Mouse (Mus musculus): ENCODE measurements at regions not wholly inside any gene's neighbourhood (a gene's known extent, or its start where the extent isn't known, plus 50 kb on each side); places are given as distances from the start of the nearest gene placed in this dataset.

DNA sequence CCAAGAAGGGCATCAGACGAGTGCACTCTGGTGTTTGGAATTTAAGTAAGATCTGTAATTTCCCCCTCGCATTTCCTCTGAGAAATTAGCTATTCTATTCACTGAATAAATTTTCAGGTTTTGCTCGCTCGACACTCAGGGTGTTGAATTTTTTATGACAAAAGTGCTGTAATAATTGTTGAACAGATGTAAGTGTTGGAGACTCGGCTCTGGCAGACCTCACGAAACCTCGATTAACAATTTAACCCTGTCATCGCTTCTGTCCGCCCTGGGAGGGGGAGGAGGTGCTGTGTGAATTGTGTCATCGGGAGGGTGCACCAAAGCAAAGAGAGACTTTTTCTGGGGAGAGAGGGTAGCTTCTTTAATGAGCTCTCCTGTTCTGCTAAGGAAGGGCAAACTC is 518.5 kb downstream of the Vrk1 start:
- Histone ChIP-seq H3K9me3 (peaks cover 49% of the 10 kb centered on the region), H3K36me3 (replicated peaks; ENCODE audit: low read length) (no peaks in the 10 kb centered on the region), H3K27me3 (replicated peaks) (no peaks in the 10 kb centered on the region), H3K4me1 (no peaks in the 10 kb centered on the region), H3K4me3 (replicated peaks) (no peak overlapping the region)
- TF ChIP-seq FLI1 (IDR thresholded peaks at IDR 0.05; ENCODE audit: low read length) (no peak), GATA1 (IDR thresholded peaks at IDR 0.05; ENCODE audit: borderline replicate concordance, low read length) (no peak)

DNA sequence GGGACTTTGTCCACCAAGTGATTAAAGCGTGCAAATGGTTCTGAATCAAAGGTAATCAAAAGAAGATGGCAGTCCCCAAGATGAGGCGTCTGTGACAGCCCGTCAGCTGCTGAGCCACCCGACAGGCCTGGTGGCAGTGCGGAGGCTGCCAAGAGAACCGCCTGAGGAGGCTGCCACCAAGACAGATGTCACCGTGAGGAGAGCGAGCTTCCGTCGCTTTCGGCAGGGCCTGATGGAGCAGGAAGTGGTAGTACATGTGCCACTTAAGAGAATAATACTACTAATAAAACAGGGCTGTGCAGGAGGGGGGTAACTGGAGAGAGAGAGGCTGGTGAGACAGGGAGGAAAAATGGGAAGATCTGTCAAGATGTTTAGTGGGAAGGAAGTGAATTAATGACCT is 519.1 kb downstream of the Vrk1 start:
- TF ChIP-seq GATA1 (IDR thresholded peaks at IDR 0.05; ENCODE audit: borderline replicate concordance, low read length) (no peak), FLI1 (IDR thresholded peaks at IDR 0.05; ENCODE audit: low read length) (no peak)
- H3K36me3 ChIP-seq (replicated peaks; ENCODE audit: low read length): no peaks in the 10 kb centered on the region
- H3K4me3 ChIP-seq (replicated peaks): no peak overlapping the region
- no peaks in the 10 kb centered on the region for H3K27me3 ChIP-seq (replicated peaks)
- no peaks in the 10 kb centered on the region for H3K4me1 ChIP-seq
- peaks cover 50% of the 10 kb centered on the region for H3K9me3 ChIP-seq

DNA sequence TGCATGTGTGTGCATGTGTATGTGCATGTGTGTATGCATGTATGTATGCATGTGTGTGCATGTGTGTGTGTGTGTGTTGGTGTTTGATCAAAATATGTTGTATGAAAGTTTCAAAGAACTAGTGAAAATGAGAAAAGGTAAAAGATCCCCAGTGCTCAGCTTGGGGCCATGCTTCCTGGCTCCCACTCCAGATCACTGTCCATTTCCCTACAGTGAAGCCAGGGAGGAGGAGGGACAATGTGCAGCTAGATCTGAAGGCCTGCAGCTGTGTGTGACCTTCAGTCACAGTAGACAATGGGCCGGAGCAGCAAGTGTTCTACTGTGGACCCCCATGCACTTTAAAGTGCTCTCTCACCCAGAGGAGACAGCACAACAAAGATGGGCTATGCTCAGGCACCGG is 525.1 kb downstream of the Vrk1 start:
- H3K4me1 ChIP-seq: no peaks in the 10 kb centered on the region
- TF ChIP-seq GATA1 (IDR thresholded peaks at IDR 0.05; ENCODE audit: borderline replicate concordance, low read length): no peak
- TF ChIP-seq FLI1 (IDR thresholded peaks at IDR 0.05; ENCODE audit: low read length): no peak
- no peaks in the 10 kb centered on the region for H3K36me3 ChIP-seq (replicated peaks; ENCODE audit: low read length)
- no peaks in the 10 kb centered on the region for H3K27me3 ChIP-seq (replicated peaks)
- H3K9me3 ChIP-seq: peaks cover 54% of the 10 kb centered on the region
- peak overlapping the region; percentile 62 for H3K4me3 ChIP-seq (replicated peaks)

DNA sequence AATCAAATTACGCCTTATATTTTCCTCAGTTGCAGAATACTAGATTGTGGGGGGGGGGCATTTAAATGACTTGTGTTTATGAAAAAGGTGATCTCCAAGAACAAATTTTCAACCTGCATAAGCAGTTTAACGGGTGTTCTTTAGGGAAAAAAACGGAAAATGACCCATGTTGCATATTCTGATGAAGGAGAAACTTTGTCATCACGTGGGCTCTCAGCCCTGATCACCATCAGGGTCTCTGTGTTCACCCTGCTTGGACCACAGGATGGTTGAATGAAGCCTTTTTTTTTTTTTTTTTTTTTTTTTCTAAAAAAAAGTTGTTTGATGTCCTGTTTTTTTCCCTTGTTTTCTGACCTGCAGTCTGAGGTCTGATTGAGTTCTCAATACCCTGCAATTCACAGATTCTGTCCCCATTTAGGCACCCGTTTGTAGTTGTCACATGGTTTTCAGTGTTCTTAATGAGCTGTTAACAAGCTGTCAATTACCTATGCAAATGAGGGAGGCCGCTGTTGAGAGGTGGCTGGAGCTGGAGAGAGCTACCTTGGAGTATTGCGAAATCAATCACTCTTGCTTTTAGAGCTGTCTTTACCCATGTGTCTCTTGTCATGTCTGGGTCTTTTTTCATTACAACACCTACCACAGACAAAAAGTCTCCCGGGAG is 525.7 kb downstream of the Vrk1 start:
- TF ChIP-seq FLI1 (IDR thresholded peaks at IDR 0.05; ENCODE audit: low read length) (no peak), GATA1 (IDR thresholded peaks at IDR 0.05; ENCODE audit: borderline replicate concordance, low read length) (no peak)
- H3K9me3 ChIP-seq: peaks cover 58% of the 10 kb centered on the region
- no peaks in the 10 kb centered on the region for H3K27me3 ChIP-seq (replicated peaks)
- H3K36me3 ChIP-seq (replicated peaks; ENCODE audit: low read length): no peaks in the 10 kb centered on the region
- no peak overlapping the region for H3K4me3 ChIP-seq (replicated peaks)
- no peaks in the 10 kb centered on the region for H3K4me1 ChIP-seq

DNA sequence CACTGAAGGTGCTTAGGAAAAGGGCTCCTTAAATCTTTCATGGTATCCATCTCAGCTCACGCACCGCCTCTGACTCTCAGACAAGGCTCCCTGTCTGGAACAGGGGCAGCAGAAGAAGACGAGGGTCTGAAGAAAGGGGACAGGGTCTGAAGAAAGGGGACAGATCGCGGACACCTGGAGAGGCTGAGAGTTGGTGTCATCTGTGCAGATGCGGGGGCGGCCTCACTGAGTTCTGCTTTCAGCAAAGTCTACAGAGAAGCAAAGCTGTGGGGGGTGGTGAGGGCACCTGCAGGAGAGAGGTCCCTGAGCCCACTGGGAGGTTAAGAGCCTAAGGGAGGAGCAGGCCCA is 526.2 kb downstream of the Vrk1 start:
- H3K4me3 ChIP-seq (replicated peaks): no peak overlapping the region
- no peaks in the 10 kb centered on the region for H3K4me1 ChIP-seq
- no peaks in the 10 kb centered on the region for H3K36me3 ChIP-seq (replicated peaks; ENCODE audit: low read length)
- H3K9me3 ChIP-seq: peaks cover 58% of the 10 kb centered on the region
- no peaks in the 10 kb centered on the region for H3K27me3 ChIP-seq (replicated peaks)
- TF ChIP-seq FLI1 (IDR thresholded peaks at IDR 0.05; ENCODE audit: low read length): no peak
- TF ChIP-seq GATA1 (IDR thresholded peaks at IDR 0.05; ENCODE audit: borderline replicate concordance, low read length): no peak

DNA sequence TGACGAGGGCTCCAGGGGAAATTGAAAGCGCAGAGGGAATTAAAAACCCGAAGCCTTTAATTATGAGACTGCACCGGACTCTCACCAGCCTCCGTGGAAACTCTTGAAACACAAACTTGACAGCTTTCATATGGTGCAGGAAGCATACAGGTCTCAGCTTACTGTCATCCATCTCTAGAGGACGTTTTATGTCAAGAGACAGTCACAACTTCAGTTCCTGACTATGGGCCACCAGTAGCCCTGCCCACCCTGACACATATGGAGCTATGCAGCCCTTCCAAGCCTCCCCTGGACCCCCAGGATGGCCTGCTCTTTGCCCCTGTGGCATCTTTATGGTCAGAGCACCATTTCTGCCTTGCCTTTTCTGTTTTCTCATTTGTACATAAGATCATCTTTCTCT is 530.0 kb downstream of the Vrk1 start:
- no peaks in the 10 kb centered on the region for H3K36me3 ChIP-seq (replicated peaks; ENCODE audit: low read length)
- peaks cover 65% of the 10 kb centered on the region for H3K9me3 ChIP-seq
- no peaks in the 10 kb centered on the region for H3K4me1 ChIP-seq
- no peak overlapping the region for H3K4me3 ChIP-seq (replicated peaks)
- no peaks in the 10 kb centered on the region for H3K27me3 ChIP-seq (replicated peaks)
- TF ChIP-seq GATA1 (IDR thresholded peaks at IDR 0.05; ENCODE audit: borderline replicate concordance, low read length) (no peak), FLI1 (IDR thresholded peaks at IDR 0.05; ENCODE audit: low read length) (no peak)

DNA sequence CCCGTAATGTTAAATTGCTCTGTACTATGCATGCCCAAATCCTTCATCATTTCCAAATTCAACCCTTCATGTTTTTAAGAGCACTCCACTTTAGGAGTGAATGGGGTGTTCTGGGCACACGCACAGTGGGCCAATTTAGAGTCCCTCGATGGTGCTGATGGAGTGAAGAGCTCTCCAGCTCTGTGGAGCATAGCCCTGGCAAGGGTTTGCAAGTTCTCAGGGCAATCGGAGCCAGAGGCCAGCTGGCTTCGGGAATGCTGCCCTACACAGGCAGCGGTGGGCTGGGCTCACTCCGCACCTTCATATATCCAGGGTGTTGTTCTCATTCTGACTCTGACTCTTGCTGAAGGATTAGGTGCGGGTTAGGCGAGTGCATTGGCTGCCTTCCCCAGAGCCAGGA is 549.5 kb downstream of the Vrk1 start:
- no peaks in the 10 kb centered on the region for H3K36me3 ChIP-seq (replicated peaks; ENCODE audit: low read length)
- H3K9me3 ChIP-seq: peaks cover 64% of the 10 kb centered on the region
- no peaks in the 10 kb centered on the region for H3K27me3 ChIP-seq (replicated peaks)
- no peak overlapping the region for H3K4me3 ChIP-seq (replicated peaks)
- no peak for TF ChIP-seq FLI1 (IDR thresholded peaks at IDR 0.05; ENCODE audit: low read length)
- TF ChIP-seq GATA1 (IDR thresholded peaks at IDR 0.05; ENCODE audit: borderline replicate concordance, low read length): no peak
- no peaks in the 10 kb centered on the region for H3K4me1 ChIP-seq

DNA sequence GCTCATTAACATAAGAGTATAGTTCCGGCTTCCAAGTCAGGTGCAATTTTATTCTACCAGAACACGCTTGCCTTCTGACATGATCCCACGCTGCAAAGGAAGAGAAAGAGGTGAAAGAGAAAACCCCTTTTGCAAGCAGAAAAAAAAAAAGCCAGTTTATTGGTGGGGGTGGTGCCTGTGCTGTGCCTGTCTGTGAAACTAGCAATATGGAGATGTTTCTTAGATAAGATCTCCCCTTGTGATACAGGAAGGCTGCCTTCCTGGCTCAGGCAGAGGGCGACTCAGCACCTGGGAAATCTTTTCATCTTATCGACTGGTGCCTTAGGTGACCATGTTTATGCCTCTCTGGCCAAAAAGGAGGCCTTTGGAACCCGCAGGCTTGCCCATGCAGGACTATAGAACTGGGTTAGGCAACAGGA is 555.2 kb downstream of the Vrk1 start:
- H3K9me3 ChIP-seq: peaks cover 70% of the 10 kb centered on the region
- H3K4me1 ChIP-seq: no peaks in the 10 kb centered on the region
- H3K36me3 ChIP-seq (replicated peaks; ENCODE audit: low read length): no peaks in the 10 kb centered on the region
- no peak overlapping the region for H3K4me3 ChIP-seq (replicated peaks)
- TF ChIP-seq GATA1 (IDR thresholded peaks at IDR 0.05; ENCODE audit: borderline replicate concordance, low read length) (no peak), FLI1 (IDR thresholded peaks at IDR 0.05; ENCODE audit: low read length) (no peak)
- no peaks in the 10 kb centered on the region for H3K27me3 ChIP-seq (replicated peaks)

DNA sequence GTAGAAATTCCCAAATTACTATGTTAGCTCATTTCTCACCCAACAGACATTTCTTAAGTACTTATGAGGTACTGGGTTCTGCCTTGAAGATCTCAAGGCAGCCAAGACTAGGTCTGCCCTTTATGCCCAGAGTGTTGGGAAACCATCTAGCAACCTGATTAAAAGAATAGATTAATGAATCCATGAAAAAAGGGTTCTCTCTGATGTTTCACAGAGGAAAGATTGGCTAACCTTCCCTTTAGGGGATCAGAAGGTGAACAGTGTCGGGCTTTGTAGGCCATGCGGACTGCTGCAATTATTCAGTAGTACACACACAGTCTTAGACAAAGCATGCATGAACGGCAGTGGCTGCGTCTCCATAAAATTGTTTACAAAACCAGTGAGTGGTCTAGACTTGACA is 556.3 kb downstream of the Vrk1 start:
- Histone ChIP-seq H3K36me3 (replicated peaks; ENCODE audit: low read length) (no peaks in the 10 kb centered on the region), H3K4me1 (no peaks in the 10 kb centered on the region), H3K27me3 (replicated peaks) (no peaks in the 10 kb centered on the region), H3K4me3 (replicated peaks) (no peak overlapping the region), H3K9me3 (peaks cover 69% of the 10 kb centered on the region)
- no peak for TF ChIP-seq GATA1 (IDR thresholded peaks at IDR 0.05; ENCODE audit: borderline replicate concordance, low read length)
- TF ChIP-seq FLI1 (IDR thresholded peaks at IDR 0.05; ENCODE audit: low read length): no peak

DNA sequence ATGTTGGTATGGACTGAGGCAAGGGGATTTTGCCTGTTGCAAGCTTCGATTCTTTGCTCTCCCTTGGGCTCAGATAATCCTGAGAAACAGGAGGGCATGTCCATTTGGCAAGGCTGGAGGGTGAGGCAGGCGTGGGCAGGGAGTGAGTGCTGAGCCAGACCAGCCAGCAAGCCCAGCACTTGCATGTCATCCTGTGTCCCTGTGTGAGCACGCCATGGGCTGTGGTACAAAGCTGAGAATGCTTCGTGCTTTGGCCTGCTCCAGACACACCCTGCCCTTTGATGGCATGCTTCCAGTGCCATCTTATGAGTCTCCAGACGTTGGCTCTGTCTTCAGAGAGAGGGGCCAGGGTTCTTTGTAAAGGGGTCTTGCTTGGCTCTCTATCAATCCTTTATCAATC is 557.1 kb downstream of the Vrk1 start:
- Histone ChIP-seq H3K27me3 (replicated peaks) (no peaks in the 10 kb centered on the region), H3K36me3 (replicated peaks; ENCODE audit: low read length) (no peaks in the 10 kb centered on the region), H3K9me3 (peaks cover 71% of the 10 kb centered on the region), H3K4me1 (no peaks in the 10 kb centered on the region), H3K4me3 (replicated peaks) (peak overlapping the region; percentile 57)
- no peak for TF ChIP-seq FLI1 (IDR thresholded peaks at IDR 0.05; ENCODE audit: low read length)
- no peak for TF ChIP-seq GATA1 (IDR thresholded peaks at IDR 0.05; ENCODE audit: borderline replicate concordance, low read length)
